Mouse (Mus musculus) induced T-regulatory cell, adult 2 months (primary cell): ENCODE results near the gene Sf3b1.
"Not testable (repeated sequence)": the region's sequence is repeated elsewhere in the genome, so short reads cannot be mapped to it uniquely, and the experiment has no call there.

Experiments used
- DNase-seq: peaks from one replicate; pipeline ENCODE4 v3.0.0-alpha.2; 2012; ENCODE audit warnings: low read depth

The Sf3b1 gene

GRCm38 (mm10) chr1:54956995-54957394 is 70.3 kb downstream of the Sf3b1 start:
- DNase-seq = not testable (repeated sequence)

- DNase-seq = peak; percentile 32
Observed at GRCm38 (mm10) chr1:54954856-54955255, 72.4 kb downstream of the Sf3b1 start.

- DNase-seq = no peak
Observed at GRCm38 (mm10) chr1:54944648-54945047, 82.6 kb downstream of the Sf3b1 start.

- DNase-seq = peak; percentile 37
Observed at GRCm38 (mm10) chr1:54935466-54935865, 91.8 kb downstream of the Sf3b1 start.
